Mouse (Mus musculus): ENCODE data around the gene Dbx2.

GRCm38 (mm10) chr15:95661718-95662117 is 6.0 kb upstream of the Dbx2 start:
- TF ChIP-seq EP300 (IDR thresholded peaks at IDR 0.05; ENCODE audit: insufficient read depth, low read depth, low read length) (no peak), CTCF (IDR thresholded peaks at IDR 0.05) (no peak), POLR2A (IDR thresholded peaks at IDR 0.05; ENCODE audit: insufficient read depth, low read depth, low read length) (no peak)
